Mouse (Mus musculus): ENCODE results near the gene Foxred1.

DNA sequence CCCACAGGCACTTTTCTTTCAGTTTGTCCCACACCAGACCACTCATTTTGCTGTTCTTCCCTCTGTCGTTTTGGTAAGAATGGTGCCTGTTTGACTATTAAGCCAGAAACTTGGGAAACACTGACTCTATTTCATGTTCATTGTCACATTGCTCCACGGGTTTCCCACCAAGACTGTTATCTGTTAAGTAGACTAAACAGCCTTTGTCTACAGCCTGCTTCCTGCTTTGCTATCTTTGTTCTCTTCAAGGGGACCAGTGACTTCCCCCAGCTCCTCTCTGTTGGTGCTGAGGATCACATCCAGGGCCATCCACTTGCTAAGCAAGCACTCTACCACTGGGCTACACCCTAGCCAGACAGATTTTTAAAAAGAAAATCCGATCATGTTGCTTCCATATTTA lies 7.3 kb downstream of the Foxred1 start:
- TF ChIP-seq CTCF (conservative IDR thresholded peaks at IDR 0.05; ENCODE audit: insufficient read depth, insufficient read length, low read depth, low read length) (no peak), POLR2A (IDR thresholded peaks at IDR 0.05; ENCODE audit: low read depth, low read length) (no peak)

Measured in kidney, adult 2 months (tissue).